Mouse (Mus musculus) kidney, adult 2 months (tissue): ENCODE data around the gene Rag2.

ENCODE experiments used
- CTCF ChIP-seq: fragments of 200-500 bp; conservative IDR thresholded peaks from 2 replicates; pipeline ENCODE4 v1.5.1; 2011; ENCODE audit warnings: low read depth, mild to moderate bottlenecking, control low read depth, low read length, moderate library complexity, mixed read lengths; ENCODE audit not compliant: insufficient read depth, insufficient read length
- POLR2A ChIP-seq: fragments of 200-500 bp; IDR thresholded peaks from one replicate; pipeline ENCODE4 v1.6.1; 2011; ENCODE audit warnings: low read depth, low read length, control low read depth

DNA sequence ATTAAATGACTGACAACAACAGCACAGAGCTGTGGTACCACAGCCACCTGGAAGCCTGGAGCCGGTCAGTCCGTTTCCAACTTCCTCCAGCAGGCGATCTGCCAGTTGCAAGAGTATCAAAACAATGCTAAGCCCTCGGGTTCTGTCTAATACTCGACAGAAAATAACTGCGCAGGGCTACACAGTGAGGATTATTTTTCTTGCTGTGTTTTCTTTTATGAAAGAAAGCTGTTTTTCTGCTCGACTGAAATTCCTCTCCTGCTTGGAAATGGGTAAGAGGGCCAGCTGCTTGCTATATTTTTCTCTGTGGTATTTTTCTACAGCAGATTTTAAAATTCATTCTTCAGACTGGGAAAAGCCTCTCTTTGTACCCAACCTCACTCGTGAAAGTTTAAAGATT lies 23.8 kb upstream of the Rag2 start:
- TF ChIP-seq CTCF (no peak; the same call in 1 of the 2 replicates), POLR2A (no peak)
